ENCODE assay signal across 16 mouse cellular contexts in the genomic region with DNA sequence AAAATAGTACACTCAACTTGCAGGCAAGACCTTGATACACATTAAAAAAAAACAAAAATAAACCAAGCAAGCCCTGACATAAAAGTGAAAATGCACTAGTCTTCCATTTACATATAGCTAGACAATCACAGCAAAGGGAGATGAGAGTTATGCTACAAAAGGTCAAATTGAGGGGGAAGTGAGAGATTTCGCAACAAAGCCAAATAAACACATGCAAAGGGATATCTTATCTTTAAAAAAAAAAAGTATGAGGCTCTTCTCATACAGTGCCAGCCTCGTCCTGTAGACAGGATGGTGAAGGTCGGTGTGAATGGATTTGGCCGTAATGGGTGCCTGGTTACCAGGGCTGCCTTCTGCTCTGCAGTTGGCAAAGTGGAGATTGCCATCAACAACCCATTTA. TPM values are rescaled to one million over a fixed set of nuclear protein-coding genes. Genes with fewer than 3 reads are reported as not detected.
DNase-seq lines count a peak whose midpoint lies in the region; ATAC-seq and TF ChIP-seq lines count a peak whose summit lies in the region.
"Had no signal": no experiment of that assay in that cellular context is flagged by ENCODE, and none has a peak within 500 bp of the region (broad histone marks: within the 10 kb centered on the region; RNA-seq: fewer than 3 reads in every experiment).

No protein-coding gene starts in this region.

- H3K36me3 ChIP-seq in neural tube, embryonic 13.5 days: peaks cover 16% of the 10 kb centered on the region
- H3K36me3 ChIP-seq in liver, embryonic 13.5 days: peaks cover 25% of the 10 kb centered on the region
- peaks cover 14% of the 10 kb centered on the region for H3K36me3 ChIP-seq in neural tube, embryonic 15.5 days

- DNase-seq in gastrocnemius, adult 2 months: no peak
- DNase-seq in gastrocnemius, postnatal 25 days: no peak
- no peak for DNase-seq in neural tube, embryonic 10.5 days (ENCODE audit: extremely low spot score, low spot score)
- no peak for DNase-seq in liver, embryonic 13.5 days
- no peak for DNase-seq in thymus, postnatal 36 days
- DNase-seq in adrenal gland, postnatal 14 days: no peak

- no peak for ATAC-seq in neural tube, embryonic 13.5 days (ENCODE audit: low read depth)
- ATAC-seq in liver, embryonic 13.5 days (ENCODE audit: low read depth): no peak
- no peak for ATAC-seq in neural tube, embryonic 15.5 days (ENCODE audit: low FRiP score)

- peaks cover 11% of the 10 kb centered on the region for H3K4me1 ChIP-seq in neural tube, embryonic 13.5 days (replicated peaks)
- peaks cover 53% of the 10 kb centered on the region for H3K4me1 ChIP-seq in liver, embryonic 13.5 days (replicated peaks)
- H3K4me1 ChIP-seq in neural tube, embryonic 15.5 days: peaks cover 18% of the 10 kb centered on the region

- no peak for TF ChIP-seq CTCF in gastrocnemius, adult 2 months (IDR thresholded peaks at IDR 0.05)

- no peaks in the 10 kb centered on the region for H3K9me3 ChIP-seq in neural tube, embryonic 13.5 days
- no peaks in the 10 kb centered on the region for H3K9me3 ChIP-seq in liver, embryonic 13.5 days (replicated peaks)
- no peaks in the 10 kb centered on the region for H3K9me3 ChIP-seq in neural tube, embryonic 15.5 days (replicated peaks)
- H3K9me3 ChIP-seq: embryonic facial prominence, embryonic 12.5 days; forebrain, embryonic 10.5 days; heart, embryonic 13.5 days; hindbrain, embryonic 13.5 days; limb, embryonic 15.5 days had no signal

- peak overlapping the region; percentile 88; the same call in 1 of the 2 replicates for H3K4me2 ChIP-seq in neural tube, embryonic 13.5 days
- H3K4me2 ChIP-seq in liver, embryonic 13.5 days: peak overlapping the region; percentile 90
- peak overlapping the region; percentile 71; the same call in 1 of the 2 replicates for H3K4me2 ChIP-seq in neural tube, embryonic 15.5 days

- no peak overlapping the region for H3K9ac ChIP-seq in neural tube, embryonic 13.5 days
- H3K9ac ChIP-seq in liver, embryonic 13.5 days: peak overlapping the region; percentile 96; the same call in 1 of the 2 replicates
- H3K9ac ChIP-seq in neural tube, embryonic 15.5 days (replicated peaks): no peak overlapping the region
- H3K9ac ChIP-seq: limb, embryonic 15.5 days had no signal

- no peak overlapping the region; the same call in 1 of the 2 replicates for H3K4me3 ChIP-seq in gastrocnemius, adult 2 months
- no peak overlapping the region for H3K4me3 ChIP-seq in neural tube, embryonic 13.5 days
- H3K4me3 ChIP-seq in liver, embryonic 13.5 days (replicated peaks): peak overlapping the region; percentile 90; the same call in 1 of the 2 replicates
- peak overlapping the region; percentile 82; the same call in 1 of the 2 replicates for H3K4me3 ChIP-seq in neural tube, embryonic 15.5 days (replicated peaks)

- 71% methylated on average over 4 of the region's 4 CpGs for WGBS in neural tube, embryonic 13.5 days
- 43% methylated on average over 4 of the region's 4 CpGs for whole genome bisulfite sequencing in liver, embryonic 13.5 days (ENCODE audit: insufficient replicate concordance)
- WGBS in neural tube, embryonic 15.5 days: 81% methylated on average over 4 of the region's 4 CpGs

- no peaks in the 10 kb centered on the region for H3K27me3 ChIP-seq in neural tube, embryonic 13.5 days
- H3K27me3 ChIP-seq in liver, embryonic 13.5 days: no peaks in the 10 kb centered on the region
- no peaks in the 10 kb centered on the region for H3K27me3 ChIP-seq in neural tube, embryonic 15.5 days (replicated peaks)
- H3K27me3 ChIP-seq: embryonic facial prominence, embryonic 12.5 days; heart, embryonic 13.5 days; limb, embryonic 15.5 days had no signal

- peak overlapping the region; percentile 92 for H3K27ac ChIP-seq in gastrocnemius, adult 2 months
- H3K27ac ChIP-seq in neural tube, embryonic 13.5 days (replicated peaks): no peak overlapping the region
- H3K27ac ChIP-seq in liver, embryonic 13.5 days: peak overlapping the region; percentile 84
- H3K27ac ChIP-seq in neural tube, embryonic 15.5 days (replicated peaks): no peak overlapping the region

- intact Hi-C loops in gastrocnemius, adult 2 months (cut with DNase I): loop anchor here (2.0 kb wide), 1 partner anchor 46 kb away; a partner anchor contains a TSS

RNA-seq across cellular contexts. Expression of a gene that starts 1.3 kb away (rescaled TPM):
- 10 to 100 TPM; 69.0 to 71.4 TPM for total RNA-seq in gastrocnemius, adult 2 months (2021)
- 10 to 100 TPM; 48.3 to 53.5 TPM for total RNA-seq in gastrocnemius, postnatal 25 days (2021)
- polyA plus RNA-seq in neural tube, embryonic 13.5 days (2015; fragmentation: Nextera tagmentation; extraction: Ambion mirVana): 103 and 110 TPM in 2 replicates
- 150 and 166 TPM in 2 replicates for polyA plus RNA-seq in liver, embryonic 13.5 days (2015; fragmentation: Nextera tagmentation; extraction: Ambion mirVana)
- polyA plus RNA-seq in neural tube, embryonic 15.5 days (2015; fragmentation: Nextera tagmentation; extraction: Ambion mirVana): 108 and 115 TPM in 2 replicates
- total RNA-seq in adrenal gland, postnatal 14 days (2021): 81.9 and 98.4 TPM in 2 replicates

RNA-seq across cellular contexts. Expression of a gene that starts 8.9 kb away (rescaled TPM):
- under 1 TPM; 0.89 to 0.99 TPM for total RNA-seq in gastrocnemius, adult 2 months (2021)
- total RNA-seq in gastrocnemius, postnatal 25 days (2021): 1 to 10 TPM; 1.4 to 1.7 TPM
- 1.0 and 1.4 TPM in 2 replicates for polyA plus RNA-seq in neural tube, embryonic 13.5 days (2015; fragmentation: Nextera tagmentation; extraction: Ambion mirVana)
- polyA plus RNA-seq in liver, embryonic 13.5 days (2015; fragmentation: Nextera tagmentation; extraction: Ambion mirVana): 14.0 and 15.1 TPM in 2 replicates
- 0.88 and 13.1 TPM in 2 replicates for polyA plus RNA-seq in neural tube, embryonic 15.5 days (2015; fragmentation: Nextera tagmentation; extraction: Ambion mirVana)
- 2.1 and 15.2 TPM in 2 replicates for total RNA-seq in adrenal gland, postnatal 14 days (2021)

RNA-seq across cellular contexts. Expression of a gene that starts 24.0 kb away (rescaled TPM):
- 10 to 100 TPM; 16.2 to 18.7 TPM for total RNA-seq in gastrocnemius, adult 2 months (2021)
- 10 to 100 TPM; 12.7 to 14.3 TPM for total RNA-seq in gastrocnemius, postnatal 25 days (2021)
- 14.5 and 16.7 TPM in 2 replicates for polyA plus RNA-seq in neural tube, embryonic 13.5 days (2015; fragmentation: Nextera tagmentation; extraction: Ambion mirVana)
- polyA plus RNA-seq in liver, embryonic 13.5 days (2015; fragmentation: Nextera tagmentation; extraction: Ambion mirVana): 5.9 and 6.5 TPM in 2 replicates
- 16.4 and 18.3 TPM in 2 replicates for polyA plus RNA-seq in neural tube, embryonic 15.5 days (2015; fragmentation: Nextera tagmentation; extraction: Ambion mirVana)
- 47.9 and 54.0 TPM in 2 replicates for total RNA-seq in adrenal gland, postnatal 14 days (2021)

RNA-seq across cellular contexts. Expression of a gene that starts 28.9 kb away (rescaled TPM):
- 1 to 10 TPM in 1 of 2 experiments, under 1 TPM in 1; 0.70 to 1.2 TPM for total RNA-seq in gastrocnemius, adult 2 months (2021)
- total RNA-seq in gastrocnemius, postnatal 25 days (2021): 1 to 10 TPM in 1 of 2 experiments, under 1 TPM in 1; 0.74 to 1.5 TPM
- 2.2 and 2.9 TPM in 2 replicates for polyA plus RNA-seq in neural tube, embryonic 13.5 days (2015; fragmentation: Nextera tagmentation; extraction: Ambion mirVana)
- 0.21 and 0.31 TPM in 2 replicates for polyA plus RNA-seq in liver, embryonic 13.5 days (2015; fragmentation: Nextera tagmentation; extraction: Ambion mirVana)
- polyA plus RNA-seq in neural tube, embryonic 15.5 days (2015; fragmentation: Nextera tagmentation; extraction: Ambion mirVana): 1.8 and 2.7 TPM in 2 replicates
- 3.9 and 4.7 TPM in 2 replicates for total RNA-seq in adrenal gland, postnatal 14 days (2021)
- total RNA-seq: megakaryocyte progenitor cell, adult 5-6 weeks had no signal

RNA-seq across cellular contexts. Expression of a gene that starts 41.4 kb away (rescaled TPM):
- total RNA-seq in gastrocnemius, adult 2 months (2021): not detected
- not detected for total RNA-seq in gastrocnemius, postnatal 25 days (2021)
- polyA plus RNA-seq in neural tube, embryonic 13.5 days (2015; fragmentation: Nextera tagmentation; extraction: Ambion mirVana): not detected in 2 replicates
- 0.32 and 0.38 TPM in 2 replicates for polyA plus RNA-seq in liver, embryonic 13.5 days (2015; fragmentation: Nextera tagmentation; extraction: Ambion mirVana)
- 0.03 TPM in 1 of 2 replicates, not detected in the other for polyA plus RNA-seq in neural tube, embryonic 15.5 days (2015; fragmentation: Nextera tagmentation; extraction: Ambion mirVana)
- 0.82 TPM in 1 of 2 replicates, not detected in the other for total RNA-seq in adrenal gland, postnatal 14 days (2021)
- total RNA-seq: adrenal gland, postnatal 25 days had no signal
- polyA plus RNA-seq: forebrain, embryonic 10.5 days; heart, embryonic 13.5 days; hindbrain, embryonic 13.5 days; stomach, embryonic 14.5 days had no signal

Comparison
In these comparisons a context has a peak if more than half of its experiments do, and no peak if none do; other contexts are left out.
1. H3K4me3 ChIP-seq: peak in liver, embryonic 13.5 days (single experiment) and neural tube, embryonic 15.5 days (single experiment); none in gastrocnemius, adult 2 months (single experiment) and neural tube, embryonic 13.5 days (single experiment).
2. H3K27ac ChIP-seq: peak in gastrocnemius, adult 2 months (single experiment) and liver, embryonic 13.5 days (single experiment); none in neural tube, embryonic 13.5 days (single experiment) and neural tube, embryonic 15.5 days (single experiment).
3. Peak in every context shown above with its lines, with median percentiles within 50 percentile points of each other: H3K4me2 ChIP-seq.